ENCODE assay signal across 9 mouse cellular contexts in the genomic region with DNA sequence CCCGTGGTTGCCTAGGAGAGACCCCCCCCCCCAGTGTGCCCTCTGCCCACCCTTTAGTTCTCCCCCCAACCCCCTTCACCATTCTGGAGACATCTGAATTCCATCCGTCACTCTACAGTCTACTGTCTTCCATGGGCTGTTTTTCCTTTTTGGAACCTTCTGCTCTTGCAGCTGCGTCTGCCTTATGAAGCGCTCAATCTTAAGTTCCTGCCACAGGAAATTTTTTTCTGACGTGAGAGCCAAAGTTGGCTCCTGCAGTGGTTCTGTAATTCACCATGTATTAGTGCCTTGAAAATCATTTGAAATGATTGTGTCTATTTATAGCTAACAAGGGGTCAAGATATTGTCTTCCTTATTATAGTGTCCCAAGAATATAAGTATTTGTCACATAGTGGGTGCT. TPM values are rescaled to one million over a fixed set of nuclear protein-coding genes. Genes with fewer than 3 reads are reported as not detected.
DNase-seq lines count a peak whose midpoint lies in the region; ATAC-seq and TF ChIP-seq lines count a peak whose summit lies in the region.
"Had no signal": no experiment of that assay in that cellular context is flagged by ENCODE, and none has a peak within 500 bp of the region (broad histone marks: within the 10 kb centered on the region; RNA-seq: fewer than 3 reads in every experiment).

No protein-coding gene starts in this region.

- DNase-seq in kidney, postnatal 0 days (ENCODE audit: low spot score) = no peak
- no peak for DNase-seq in kidney, postnatal 36 days
- peak; percentile 20 for DNase-seq in embryonic facial prominence, embryonic 14.5 days (ENCODE audit: low spot score)
- DNase-seq in limb, embryonic 10.5 days (ENCODE audit: low spot score) = no peak
- no peak for DNase-seq in left cerebral cortex, postnatal 10 days (ENCODE audit: extremely low spot score in 1 of 2, low spot score in 2 of 2)
- no peak for DNase-seq in thymus, postnatal 14 days
- DNase-seq in frontal cortex, adult 2 months (ENCODE audit: extremely low spot score in 1 of 2, low spot score in 1 of 2) = no peak
- DNase-seq: thymus, postnatal 4 days had no signal

- H3K27me3 ChIP-seq in kidney, postnatal 0 days (ENCODE audit: insufficient read depth, low read length) = no peaks in the 10 kb centered on the region
- H3K27me3 ChIP-seq in embryonic facial prominence, embryonic 14.5 days (replicated peaks; ENCODE audit: control insufficient read depth, insufficient read depth, low read length) = no peaks in the 10 kb centered on the region
- H3K27me3 ChIP-seq in limb, embryonic 10.5 days (ENCODE audit: low read depth, poor library complexity, severe bottlenecking) = 0 out of 2 replicates have a peak, but pooled peaks cover 2% of the 10 kb centered on the region
- peaks cover 2% of the 10 kb centered on the region; the same call in 1 of the 2 replicates for H3K27me3 ChIP-seq in neural tube, embryonic 12.5 days (replicated peaks)

- TF ChIP-seq CTCF in kidney, postnatal 0 days (IDR thresholded peaks at IDR 0.05; ENCODE audit: low read depth) = no peak

- peak overlapping the region; percentile 78 for H3K9ac ChIP-seq in kidney, postnatal 0 days (ENCODE audit: low read depth, low read length)
- no peak overlapping the region for H3K9ac ChIP-seq in embryonic facial prominence, embryonic 14.5 days (ENCODE audit: low read depth, low read length)
- H3K9ac ChIP-seq in neural tube, embryonic 12.5 days = no peak overlapping the region

- H3K4me2 ChIP-seq in kidney, postnatal 0 days (ENCODE audit: low read length) = peak overlapping the region; percentile 92
- H3K4me2 ChIP-seq in embryonic facial prominence, embryonic 14.5 days (ENCODE audit: low read depth, low read length) = peak overlapping the region; percentile 89
- peak overlapping the region; percentile 87 for H3K4me2 ChIP-seq in neural tube, embryonic 12.5 days (replicated peaks)

- peak overlapping the region; percentile 93 for H3K27ac ChIP-seq in kidney, postnatal 0 days
- no peak overlapping the region for H3K27ac ChIP-seq in embryonic facial prominence, embryonic 14.5 days (replicated peaks; ENCODE audit: low read depth, low read length)
- peak overlapping the region; percentile 92; the same call in 1 of the 2 replicates for H3K27ac ChIP-seq in limb, embryonic 10.5 days
- H3K27ac ChIP-seq in neural tube, embryonic 12.5 days = 0 out of 2 replicates have a peak overlapping the region, but pooled peaks have one; percentile 71

- peaks cover 18% of the 10 kb centered on the region for H3K36me3 ChIP-seq in kidney, postnatal 0 days (ENCODE audit: insufficient read depth, low read length)
- H3K36me3 ChIP-seq in embryonic facial prominence, embryonic 14.5 days (ENCODE audit: control insufficient read depth, insufficient read depth, low read length) = peaks cover 30% of the 10 kb centered on the region
- peaks cover 45% of the 10 kb centered on the region for H3K36me3 ChIP-seq in limb, embryonic 10.5 days
- H3K36me3 ChIP-seq in neural tube, embryonic 12.5 days = peaks cover 27% of the 10 kb centered on the region

- H3K9me3 ChIP-seq in kidney, postnatal 0 days (replicated peaks; ENCODE audit: low read length) = no peaks in the 10 kb centered on the region
- no peaks in the 10 kb centered on the region for H3K9me3 ChIP-seq in embryonic facial prominence, embryonic 14.5 days (ENCODE audit: control insufficient read depth, low read length)
- no peaks in the 10 kb centered on the region for H3K9me3 ChIP-seq in limb, embryonic 10.5 days (replicated peaks)
- no peaks in the 10 kb centered on the region for H3K9me3 ChIP-seq in neural tube, embryonic 12.5 days

- peak overlapping the region; percentile 51 for H3K4me3 ChIP-seq in kidney, postnatal 0 days (replicated peaks; ENCODE audit: low read depth, low read length)
- H3K4me3 ChIP-seq in embryonic facial prominence, embryonic 14.5 days (ENCODE audit: low read depth, low read length) = peak overlapping the region; percentile 55
- H3K4me3 ChIP-seq in limb, embryonic 10.5 days = peak overlapping the region; percentile 69
- H3K4me3 ChIP-seq in neural tube, embryonic 12.5 days = no peak overlapping the region

- WGBS in kidney, postnatal 0 days = 59% methylated on average over 5 of the region's 5 CpGs
- WGBS in embryonic facial prominence, embryonic 14.5 days = 56% methylated on average over 5 of the region's 5 CpGs
- 81% methylated on average over 5 of the region's 5 CpGs for WGBS in limb, embryonic 10.5 days
- 80% methylated on average over 5 of the region's 5 CpGs for WGBS in neural tube, embryonic 12.5 days

- H3K4me1 ChIP-seq in kidney, postnatal 0 days (replicated peaks; ENCODE audit: insufficient read depth, low read length) = peaks cover 11% of the 10 kb centered on the region; the same call in 1 of the 2 replicates
- H3K4me1 ChIP-seq in embryonic facial prominence, embryonic 14.5 days (ENCODE audit: control insufficient read depth, insufficient read depth, low read length) = peaks cover 4% of the 10 kb centered on the region; the same call in 1 of the 2 replicates
- peaks cover 31% of the 10 kb centered on the region for H3K4me1 ChIP-seq in limb, embryonic 10.5 days
- peaks cover 18% of the 10 kb centered on the region for H3K4me1 ChIP-seq in neural tube, embryonic 12.5 days

- ATAC-seq in kidney, postnatal 0 days (replicated peaks; ENCODE audit: low FRiP score, low read depth) = no peak
- ATAC-seq in embryonic facial prominence, embryonic 14.5 days (ENCODE audit: low read depth) = no peak
- no peak for ATAC-seq in neural tube, embryonic 12.5 days (ENCODE audit: low FRiP score, low read depth)

- intact Hi-C loops in left cerebral cortex, postnatal 10 days (cut with DNase I) = no loop called here

RNA-seq across cellular contexts. Expression of gene Kank3, which starts 6.3 kb away (rescaled TPM):
- 57.5 and 70.4 TPM in 2 replicates for polyA plus RNA-seq in kidney, postnatal 0 days (2015; fragmentation: Nextera tagmentation; extraction: Ambion mirVana)
- 38.7 and 39.4 TPM in 2 replicates for polyA plus RNA-seq in embryonic facial prominence, embryonic 14.5 days (2014; fragmentation: Nextera tagmentation; extraction: Ambion mirVana)
- 24.8 and 28.5 TPM in 2 replicates for polyA plus RNA-seq in limb, embryonic 10.5 days (2016; fragmentation: Nextera tagmentation; extraction: Ambion mirVana)
- 31.5 and 32.3 TPM in 2 replicates for polyA plus RNA-seq in neural tube, embryonic 12.5 days (2016; fragmentation: Nextera tagmentation; extraction: Ambion mirVana)
- 10 to 100 TPM; 37.9 to 38.2 TPM for total RNA-seq in left cerebral cortex, postnatal 10 days (2021)
- 171 and 180 TPM in 2 replicates for polyA plus RNA-seq in frontal cortex, adult 2 months (2012; rRNA removed)

RNA-seq across cellular contexts. Expression of gene Rps28, which starts 7.8 kb away (rescaled TPM):
- polyA plus RNA-seq in kidney, postnatal 0 days (2015; fragmentation: Nextera tagmentation; extraction: Ambion mirVana) = 1,262 and 1,465 TPM in 2 replicates
- polyA plus RNA-seq in embryonic facial prominence, embryonic 14.5 days (2014; fragmentation: Nextera tagmentation; extraction: Ambion mirVana) = 1,198 and 1,307 TPM in 2 replicates
- polyA plus RNA-seq in limb, embryonic 10.5 days (2016; fragmentation: Nextera tagmentation; extraction: Ambion mirVana) = 867 and 991 TPM in 2 replicates
- 672 and 679 TPM in 2 replicates for polyA plus RNA-seq in neural tube, embryonic 12.5 days (2016; fragmentation: Nextera tagmentation; extraction: Ambion mirVana)
- 100 to 1,000 TPM; 861 to 875 TPM for total RNA-seq in left cerebral cortex, postnatal 10 days (2021)
- polyA plus RNA-seq in frontal cortex, adult 2 months (2012; rRNA removed) = 683 and 811 TPM in 2 replicates

RNA-seq across cellular contexts. Expression of gene Ndufa7, which starts 7.8 kb away (rescaled TPM):
- polyA plus RNA-seq in kidney, postnatal 0 days (2015; fragmentation: Nextera tagmentation; extraction: Ambion mirVana) = 574 and 620 TPM in 2 replicates
- polyA plus RNA-seq in embryonic facial prominence, embryonic 14.5 days (2014; fragmentation: Nextera tagmentation; extraction: Ambion mirVana) = 479 and 488 TPM in 2 replicates
- 497 and 518 TPM in 2 replicates for polyA plus RNA-seq in limb, embryonic 10.5 days (2016; fragmentation: Nextera tagmentation; extraction: Ambion mirVana)
- polyA plus RNA-seq in neural tube, embryonic 12.5 days (2016; fragmentation: Nextera tagmentation; extraction: Ambion mirVana) = 458 and 461 TPM in 2 replicates
- 100 to 1,000 TPM; 225 to 228 TPM for total RNA-seq in left cerebral cortex, postnatal 10 days (2021)
- polyA plus RNA-seq in frontal cortex, adult 2 months (2012; rRNA removed) = 316 and 318 TPM in 2 replicates

RNA-seq across cellular contexts. Expression of gene Cd320, which starts 26.3 kb away (rescaled TPM):
- polyA plus RNA-seq in kidney, postnatal 0 days (2015; fragmentation: Nextera tagmentation; extraction: Ambion mirVana) = 101 and 109 TPM in 2 replicates
- polyA plus RNA-seq in embryonic facial prominence, embryonic 14.5 days (2014; fragmentation: Nextera tagmentation; extraction: Ambion mirVana) = 60.5 and 62.3 TPM in 2 replicates
- polyA plus RNA-seq in limb, embryonic 10.5 days (2016; fragmentation: Nextera tagmentation; extraction: Ambion mirVana) = 98.2 and 119 TPM in 2 replicates
- polyA plus RNA-seq in neural tube, embryonic 12.5 days (2016; fragmentation: Nextera tagmentation; extraction: Ambion mirVana) = 59.3 and 61.8 TPM in 2 replicates
- total RNA-seq in left cerebral cortex, postnatal 10 days (2021) = 10 to 100 TPM; 24.1 to 26.4 TPM
- 30.1 and 31.8 TPM in 2 replicates for polyA plus RNA-seq in frontal cortex, adult 2 months (2012; rRNA removed)

RNA-seq across cellular contexts. Expression of gene Angptl4, which starts 35.0 kb away (rescaled TPM):
- 51.4 and 58.9 TPM in 2 replicates for polyA plus RNA-seq in kidney, postnatal 0 days (2015; fragmentation: Nextera tagmentation; extraction: Ambion mirVana)
- 35.7 and 52.1 TPM in 2 replicates for polyA plus RNA-seq in embryonic facial prominence, embryonic 14.5 days (2014; fragmentation: Nextera tagmentation; extraction: Ambion mirVana)
- polyA plus RNA-seq in limb, embryonic 10.5 days (2016; fragmentation: Nextera tagmentation; extraction: Ambion mirVana) = 30.2 and 38.9 TPM in 2 replicates
- polyA plus RNA-seq in neural tube, embryonic 12.5 days (2016; fragmentation: Nextera tagmentation; extraction: Ambion mirVana) = 17.7 TPM in 2 replicates
- 1 to 10 TPM; 5.2 to 9.1 TPM for total RNA-seq in left cerebral cortex, postnatal 10 days (2021)
- polyA plus RNA-seq in frontal cortex, adult 2 months (2012; rRNA removed) = 4.2 and 4.4 TPM in 2 replicates
